Mouse (Mus musculus) kidney, postnatal 0 days (tissue): Measurements from ENCODE around the gene Slc38a10. TPM values are rescaled to one million over a fixed set of nuclear protein-coding genes. Genes with fewer than 3 reads are reported as not detected.

Experiments used
- ATAC-seq: fragments of 200-750 bp; cut with Nextera tagmentation; replicated peaks from 2 replicates; pipeline ENCODE4 v1.8.0; 2017; ENCODE audit warnings: low read depth, moderate number of reproducible peaks, moderate TSS enrichment, moderate library complexity; ENCODE audit not compliant: low FRiP score
- DNase-seq: peaks from one replicate; pipeline ENCODE4 v3.0.0-alpha.2; 2016; ENCODE audit warnings: low spot score
- H3K27ac ChIP-seq: fragments of 300-500 bp; sonication (generic); 2 replicates; pipeline ENCODE4 v1.5.1; 2014; ENCODE audit warnings: mild to moderate bottlenecking
- H3K27me3 ChIP-seq: fragments of 300-500 bp; sonication (generic); 2 replicates; pipeline ENCODE4 v1.6.1; 2014; ENCODE audit warnings: low read length, mixed read lengths; ENCODE audit not compliant: insufficient read depth
- H3K36me3 ChIP-seq: fragments of 300-500 bp; sonication (generic); 2 replicates; pipeline ENCODE4 v1.6.1; 2014; ENCODE audit warnings: low read length, mixed read lengths; ENCODE audit not compliant: insufficient read depth
- H3K4me1 ChIP-seq: fragments of 300-500 bp; sonication (generic); replicated peaks from 2 replicates; pipeline ENCODE4 v1.6.1; 2014; ENCODE audit warnings: antibody characterized with exemption, low read length, mixed read lengths; ENCODE audit not compliant: insufficient read depth
- H3K4me2 ChIP-seq: fragments of 300-500 bp; sonication (generic); 2 replicates; pipeline ENCODE4 v1.6.1; 2014; ENCODE audit warnings: mild to moderate bottlenecking, low read length, moderate library complexity, mixed read lengths
- H3K4me3 ChIP-seq: fragments of 300-500 bp; sonication (generic); replicated peaks from 2 replicates; pipeline ENCODE4 v1.5.1; 2014; ENCODE audit warnings: low read depth, low read length
- H3K9ac ChIP-seq: fragments of 300-500 bp; sonication (generic); 2 replicates; pipeline ENCODE4 v1.6.1; 2014; ENCODE audit warnings: low read depth, low read length
- H3K9me3 ChIP-seq: fragments of 300-500 bp; sonication (generic); replicated peaks from 2 replicates; pipeline ENCODE4 v1.6.1; 2016; ENCODE audit warnings: low read length, inconsistent platforms, mixed read lengths
- CTCF ChIP-seq: IDR thresholded peaks from 2 replicates; pipeline ENCODE4 v1.5.1; 2016; ENCODE audit warnings: antibody characterized with exemption, low read depth, mild to moderate bottlenecking, moderate library complexity
- WGBS: fragments of 180-500 bp; shearing (Covaris S2); extraction: QIAGEN DNeasy Blood & Tissue Kit; methylation state at CpG from one replicate; pipeline ENCODE4 v1.1.7; 2014; 5-methylcytosine and 5-hydroxymethylcytosine counted together
- polyA plus RNA-seq: library from polyadenylated mRNA; unstranded; fragments of >200 nt; fragmentation: Nextera tagmentation; extraction: Ambion mirVana; gene quantifications from 2 replicates; pipeline ENCODE4 v1.2.1, GENCODE M21; 2015

Slc38a10 gene
- polyA plus RNA-seq, 1 experiment from 2014 or later: 94.0 TPM

GRCm38 (mm10) chr11:120103431-120103997 is 47.6 kb downstream of the Slc38a10 start:
- H3K4me1 ChIP-seq: peaks cover 10% of the 10 kb centered on the region; the same call in 1 of the 2 replicates
- H3K4me3 ChIP-seq: no peak overlapping the region
- 87% methylated on average over 3 of the region's 3 CpGs for WGBS
- no peaks in the 10 kb centered on the region for H3K27me3 ChIP-seq
- H3K36me3 ChIP-seq: peaks cover 24% of the 10 kb centered on the region
- ATAC-seq: no peak
- no peak overlapping the region for H3K9ac ChIP-seq
- DNase-seq: no peak
- TF ChIP-seq CTCF: no peak
- no peaks in the 10 kb centered on the region for H3K9me3 ChIP-seq
- H3K27ac ChIP-seq: no peak overlapping the region
- no peak overlapping the region for H3K4me2 ChIP-seq

- ATAC-seq (no peak), DNase-seq (peak; percentile 75)
- Histone ChIP-seq H3K4me3 (no peak overlapping the region), H3K4me2 (no peak overlapping the region), H3K36me3 (peaks cover 19% of the 10 kb centered on the region), H3K27ac (0 out of 2 replicates have a peak overlapping the region, but pooled peaks have one; percentile 38), H3K9me3 (no peaks in the 10 kb centered on the region), H3K9ac (no peak overlapping the region), H3K4me1 (peaks cover 21% of the 10 kb centered on the region), H3K27me3 (no peaks in the 10 kb centered on the region)
- peak; percentile 92 for TF ChIP-seq CTCF
- WGBS: 1% methylated on average over 3 of the region's 3 CpGs
Observed at GRCm38 (mm10) chr11:120101036-120101435, 50.1 kb downstream of the Slc38a10 start.

GRCm38 (mm10) chr11:120098588-120099511 is 52.3 kb downstream of the Slc38a10 start, which contains the start of the genes Tepsin and Ndufaf8:
Gene Tepsin (minus strand): TSS chr11:120098731.
Gene Ndufaf8 (plus strand): TSS chr11:120098928.
- Histone ChIP-seq H3K9ac (peak within 1 kb of the TSS; percentile 87), H3K27me3 (no peaks in the 10 kb centered on the region), H3K9me3 (no peaks in the 10 kb centered on the region), H3K4me2 (peak within 1 kb of the TSS; percentile 92), H3K27ac (peak within 1 kb of the TSS; percentile 97), H3K36me3 (peaks cover 16% of the 10 kb centered on the region; the same call in 1 of the 2 replicates), H3K4me1 (peaks cover 21% of the 10 kb centered on the region), H3K4me3 (peak within 1 kb of the TSS; percentile 86)
- peak; percentile 13; the same call in 1 of the 2 replicates for TF ChIP-seq CTCF
- peak; percentile 98 for DNase-seq
- WGBS: under 1% methylated on average over 77 of the region's 77 CpGs
- peak; percentile 95 for ATAC-seq

- DNase-seq (no peak), ATAC-seq (no peak)
- H3K4me2 ChIP-seq: no peak overlapping the region
- TF ChIP-seq CTCF: peak; percentile 24; the same call in 1 of the 2 replicates
- no peaks in the 10 kb centered on the region for H3K9me3 ChIP-seq
- 77% methylated on average over 23 of the region's 23 CpGs for WGBS
- H3K36me3 ChIP-seq: peaks cover 45% of the 10 kb centered on the region
- no peaks in the 10 kb centered on the region for H3K27me3 ChIP-seq
- H3K4me3 ChIP-seq: no peak overlapping the region
- H3K4me1 ChIP-seq: peaks cover 7% of the 10 kb centered on the region
- H3K9ac ChIP-seq: no peak overlapping the region
- H3K27ac ChIP-seq: no peak overlapping the region
Observed at GRCm38 (mm10) chr11:120092817-120093591, 58.1 kb downstream of the Slc38a10 start.

DNA sequence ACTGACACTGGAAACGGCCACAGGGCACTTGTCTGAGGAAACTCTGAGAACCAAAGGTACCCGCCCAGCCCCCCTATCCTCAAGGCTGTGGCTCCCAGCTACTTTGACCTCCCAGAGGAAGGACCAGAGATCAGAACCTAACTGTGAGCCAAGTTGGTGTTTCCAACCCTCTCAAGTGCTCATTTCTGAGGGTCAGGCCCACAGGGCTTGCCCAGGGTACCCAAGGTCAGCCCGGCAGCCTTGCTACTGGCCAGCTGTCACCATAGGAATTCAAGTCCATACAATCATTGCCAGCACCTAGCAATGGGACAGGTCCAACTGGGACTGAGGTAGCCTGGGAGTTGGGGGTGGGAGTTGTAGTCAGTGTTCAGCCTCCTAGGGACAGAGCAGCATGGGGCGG is 60.5 kb downstream of the Slc38a10 start:
- ATAC-seq (no peak), DNase-seq (no peak)
- Histone ChIP-seq H3K4me1 (0 out of 2 replicates have a peak, but pooled peaks cover 5% of the 10 kb centered on the region), H3K27me3 (no peaks in the 10 kb centered on the region), H3K4me3 (no peak overlapping the region), H3K9ac (no peak overlapping the region), H3K4me2 (no peak overlapping the region), H3K9me3 (no peaks in the 10 kb centered on the region), H3K27ac (no peak overlapping the region), H3K36me3 (peaks cover 43% of the 10 kb centered on the region)
- no peak for TF ChIP-seq CTCF
- 88% methylated on average over 4 of the region's 4 CpGs for WGBS
